Mouse (Mus musculus) adrenal gland, postnatal 25 days (tissue): Measurements from ENCODE around the gene Tubgcp3. TPM values are rescaled to one million over a fixed set of nuclear protein-coding genes. Genes with fewer than 3 reads are reported as not detected.

Experiments
- microRNA-seq, 2 experiments: library from miRNA; unstranded; fragments of <30 nt; microRNA quantifications; one replicate each; pipeline ENCODE4 v1.2.0; 2021
- total RNA-seq: library from RNA; stranded (reverse); gene quantifications from 2 replicates; pipeline ENCODE4 v1.2.3, GENCODE M21; 2021

Tubgcp3 gene
- total RNA-seq, 1 experiment from 2014 or later, result 38.6 TPM

Small RNA genes within 50 kb of the gene (microRNA-seq; reads per million reads assigned to microRNA genes)
- 0 reads per million in 2 experiments for gene Gm26483

Other genes with a start within 250 kb of the Tubgcp3 start
- gene Spaca7, start 99.2 kb downstream of the Tubgcp3 start, total RNA-seq, result not detected in 2 replicates
- gene Atp11a, start 84.8 kb upstream of the Tubgcp3 start, total RNA-seq, result 131 and 173 TPM in 2 replicates
- gene Mcf2l, start 201.6 kb upstream of the Tubgcp3 start, total RNA-seq, result 26.9 and 27.1 TPM in 2 replicates